Mouse (Mus musculus): ENCODE data around the gene Fcer1g.

Gene Fcer1g

GRCm38 (mm10) chr1:171265971-171266744 lies 32.0 kb upstream of the Fcer1g start:
- no peak for DNase-seq (ENCODE audit: low spot score)

DNA sequence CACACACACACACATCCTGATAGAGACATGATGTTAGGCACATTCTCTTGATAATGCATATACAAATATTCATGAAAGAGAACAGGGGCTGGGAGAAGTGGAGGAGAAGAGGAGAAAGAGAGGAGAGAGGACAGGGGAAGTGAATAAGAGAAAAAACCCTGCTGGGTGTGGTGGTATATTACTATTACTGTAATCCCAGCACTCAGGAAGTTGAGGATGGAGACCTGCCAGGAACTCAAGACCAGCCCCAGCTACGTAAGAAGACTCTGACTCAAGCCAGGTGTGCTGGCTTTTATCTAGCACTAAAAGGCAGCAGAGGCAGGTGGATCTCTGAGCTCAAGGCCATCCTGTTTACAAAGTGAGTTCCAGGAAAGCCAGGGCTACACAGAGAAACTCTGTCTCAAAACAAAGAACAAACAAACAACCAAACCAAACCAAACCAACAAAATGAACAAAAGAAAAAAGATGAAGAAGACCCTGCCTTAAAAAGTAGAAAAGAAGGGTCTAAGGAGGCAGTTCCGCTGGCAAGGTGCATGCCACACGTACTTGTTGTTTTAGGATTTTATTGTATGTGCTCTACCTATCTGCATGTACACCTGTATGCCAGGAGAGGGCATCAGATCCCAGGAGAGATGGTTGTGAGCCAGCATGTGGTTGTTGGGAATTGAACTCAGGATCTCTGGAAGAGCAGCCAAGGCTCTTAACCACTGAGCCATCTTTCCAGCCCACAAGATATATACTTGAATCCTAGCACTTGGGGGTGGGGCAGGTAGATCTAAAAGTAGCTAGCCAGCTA lies 29.7 kb upstream of the Fcer1g start:
- DNase-seq (ENCODE audit: low spot score): no peak

DNA sequence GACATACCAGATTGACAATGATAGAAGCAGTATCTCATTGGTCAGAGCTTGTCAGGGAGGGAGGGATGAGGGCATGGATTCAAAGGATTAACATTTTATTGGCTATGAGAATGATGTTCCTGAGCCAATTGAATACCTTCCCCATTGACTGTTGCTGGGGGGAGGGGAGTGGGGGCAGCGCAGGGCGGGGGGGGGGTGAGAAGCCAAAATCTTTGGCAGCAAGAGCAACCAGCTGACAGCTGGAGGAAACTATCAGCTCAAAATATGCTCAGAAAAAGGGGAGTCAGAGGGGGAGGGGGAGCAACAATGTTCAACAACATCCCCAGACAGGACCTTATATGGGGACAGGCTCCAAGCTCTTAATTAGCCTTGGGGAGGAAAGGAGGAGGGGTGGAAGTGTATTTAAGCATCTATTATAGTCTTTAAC lies 29.0 kb upstream of the Fcer1g start:
- DNase-seq (ENCODE audit: low spot score): no peak

DNA sequence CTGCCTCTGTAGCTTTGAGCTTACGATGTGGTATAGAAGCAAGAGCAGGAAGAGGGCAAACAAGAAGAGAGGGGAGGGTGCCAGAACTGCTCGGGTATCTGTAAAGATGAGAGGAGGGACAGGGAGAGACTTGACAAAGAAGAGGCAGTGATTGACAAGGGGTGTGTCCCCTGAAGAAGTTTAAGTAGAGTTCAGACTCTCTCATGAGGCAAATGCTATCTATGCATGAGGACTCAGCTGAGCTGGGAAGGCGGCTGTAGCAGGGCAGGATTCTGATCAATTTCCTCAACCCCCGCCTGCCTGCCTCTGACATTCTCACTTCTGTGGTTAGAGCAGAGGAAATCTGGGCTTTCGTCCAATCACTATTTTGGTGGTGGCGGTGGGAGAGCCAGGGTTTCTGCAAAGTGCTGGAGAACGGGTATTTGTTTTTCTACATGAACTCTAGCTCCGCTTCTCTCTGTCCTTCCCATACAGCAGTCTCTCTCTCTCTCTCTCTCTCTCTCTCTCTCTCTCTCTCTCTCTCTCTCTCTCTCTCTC lies 28.5 kb upstream of the Fcer1g start:
- DNase-seq (ENCODE audit: low spot score): peak; percentile 72

- DNase-seq (ENCODE audit: low spot score): no peak
These were observed 26.2 kb upstream of the Fcer1g start for GRCm38 (mm10) chr1:171260316-171260715.

DNA sequence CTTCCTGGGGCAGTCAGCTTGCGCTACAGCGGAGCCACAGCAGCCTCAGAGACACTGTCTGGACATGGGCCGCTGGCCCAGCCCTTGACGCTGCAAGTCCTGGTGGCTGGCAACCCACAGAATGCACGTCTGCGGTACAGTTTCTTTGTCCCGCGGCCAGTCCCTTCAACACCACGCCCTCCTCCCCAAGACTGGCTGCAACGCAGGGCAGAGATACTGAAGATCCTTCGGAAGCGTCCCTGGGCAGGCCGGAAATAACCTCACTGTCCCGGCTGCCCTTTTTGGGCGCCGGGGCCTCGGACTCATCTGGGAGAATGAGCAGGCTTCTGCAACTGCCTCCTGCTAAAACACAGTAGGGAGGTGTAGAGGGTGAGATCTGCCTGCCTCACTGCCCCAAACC lies 24.8 kb upstream of the Fcer1g start:
- DNase-seq (ENCODE audit: low spot score): no peak

- no peak for DNase-seq (ENCODE audit: low spot score)
These were observed 23.6 kb upstream of the Fcer1g start for GRCm38 (mm10) chr1:171257781-171258180.

GRCm38 (mm10) chr1:171256937-171257548 lies 22.9 kb upstream of the Fcer1g start:
- no peak for DNase-seq (ENCODE audit: low spot score)

DNA sequence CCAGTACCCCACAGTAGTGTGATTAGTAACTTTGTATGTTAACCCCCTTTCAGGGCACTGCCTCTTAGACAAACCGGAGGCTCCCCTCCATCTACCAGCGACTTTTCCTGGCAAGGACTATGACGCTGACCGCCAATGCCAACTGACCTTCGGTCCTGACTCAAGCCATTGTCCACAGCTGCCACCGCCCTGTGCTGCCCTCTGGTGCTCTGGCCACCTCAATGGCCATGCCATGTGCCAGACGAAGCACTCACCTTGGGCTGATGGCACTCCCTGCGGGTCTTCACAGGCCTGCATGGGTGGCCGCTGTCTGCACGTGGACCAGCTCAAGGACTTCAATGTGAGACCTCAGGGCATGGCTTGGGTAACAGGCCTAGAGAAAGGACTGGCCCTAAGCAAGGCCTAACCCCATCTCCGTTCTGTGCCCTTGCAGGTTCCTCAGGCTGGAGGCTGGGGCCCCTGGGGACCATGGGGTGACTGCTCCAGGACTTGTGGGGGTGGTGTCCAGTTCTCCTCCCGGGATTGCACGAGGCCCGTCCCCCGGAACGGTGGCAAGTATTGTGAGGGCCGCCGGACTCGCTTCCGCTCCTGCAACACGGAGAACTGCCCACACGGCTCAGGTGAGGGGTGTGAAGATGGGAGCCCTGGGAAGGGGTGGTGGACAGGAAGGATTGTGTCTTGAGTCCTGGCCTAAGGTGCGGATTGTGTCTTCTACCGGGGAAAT lies 22.1 kb upstream of the Fcer1g start:
- no peak for DNase-seq (ENCODE audit: low spot score)

- no peak for DNase-seq (ENCODE audit: low spot score)
These were observed 18.2 kb upstream of the Fcer1g start for GRCm38 (mm10) chr1:171252415-171252814.

DNA sequence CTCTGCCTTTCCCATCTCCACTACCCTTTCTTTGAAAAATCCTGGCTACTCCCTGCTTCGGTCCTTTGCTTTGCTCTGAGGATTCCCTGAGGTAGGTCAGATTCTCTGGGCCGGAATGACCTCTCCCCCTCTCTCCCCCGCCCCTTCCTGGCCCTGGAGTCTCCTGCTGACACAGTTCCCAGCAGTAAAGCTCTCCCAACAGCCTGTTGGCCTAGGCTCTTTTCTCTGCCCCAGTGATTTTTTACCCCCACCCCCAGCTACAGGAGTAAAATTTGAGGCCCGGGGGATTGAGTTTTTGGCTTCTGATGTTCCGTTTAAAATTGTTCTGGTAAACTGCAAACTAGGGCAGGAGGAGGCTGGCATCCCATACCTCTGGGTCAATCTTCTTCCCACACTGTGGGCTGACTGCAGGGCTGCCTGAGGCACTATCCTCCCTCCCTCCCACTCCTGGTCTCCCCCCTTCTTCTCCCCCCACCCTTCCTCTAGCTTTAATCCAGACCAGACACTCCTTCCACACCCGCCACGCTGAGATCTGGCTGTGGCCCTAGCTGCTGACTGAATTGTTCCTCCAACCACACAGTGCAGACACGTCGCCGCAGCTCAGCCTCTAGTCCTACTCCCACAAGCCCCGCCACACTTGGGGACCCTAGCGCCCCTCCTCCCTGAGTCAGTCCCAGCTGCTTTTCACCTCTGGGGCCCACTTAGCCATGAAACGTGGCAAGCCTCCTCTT lies 17.6 kb upstream of the Fcer1g start:
- DNase-seq (ENCODE audit: low spot score): no peak

DNA sequence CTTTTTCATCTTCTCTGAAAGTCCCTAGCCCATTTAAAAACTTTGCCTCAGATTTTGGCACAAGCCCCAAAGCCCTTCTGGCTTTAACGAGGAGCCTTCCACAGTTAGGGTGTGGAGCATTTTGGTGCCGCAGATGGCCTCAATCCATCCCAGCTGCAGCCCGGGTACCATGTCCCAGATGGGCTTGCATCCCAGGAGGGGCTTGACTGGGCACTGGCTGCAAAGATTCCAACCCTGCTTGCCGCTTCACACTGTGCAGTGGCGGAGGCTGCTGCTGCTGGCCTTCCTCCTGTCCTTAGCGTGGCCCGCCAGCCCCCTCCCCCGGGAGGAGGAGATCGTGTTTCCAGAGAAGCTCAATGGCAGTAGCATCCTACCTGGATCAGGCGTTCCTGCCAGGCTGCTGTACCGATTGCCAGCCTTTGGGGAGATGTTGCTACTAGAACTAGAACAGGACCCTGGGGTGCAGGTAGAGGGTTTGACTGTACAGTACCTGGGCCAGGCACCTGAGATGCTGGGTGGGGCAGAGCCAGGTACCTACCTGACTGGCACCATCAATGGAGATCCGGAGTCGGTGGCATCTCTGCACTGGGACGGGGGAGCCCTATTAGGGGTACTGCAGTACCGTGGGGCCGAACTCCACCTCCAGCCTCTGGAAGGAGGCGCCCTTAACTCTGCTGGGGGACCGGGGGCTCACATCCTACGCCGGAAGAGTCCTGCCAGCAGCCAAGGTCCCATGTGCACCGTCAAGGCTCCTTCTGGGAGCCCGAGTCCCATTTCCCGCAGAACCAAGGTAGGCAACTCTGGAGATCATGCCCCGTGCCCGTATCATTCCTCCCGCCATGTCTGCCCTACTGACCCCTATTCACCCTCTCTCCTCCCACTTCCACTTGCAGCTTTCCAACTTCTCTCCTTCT lies 16.8 kb upstream of the Fcer1g start, which contains the start of gene Ndufs2:
TSS of gene Ndufs2 (minus strand) at position 709 of the 914 bp plus-strand sequence.
- no peak for DNase-seq (ENCODE audit: low spot score)

- no peak for DNase-seq (ENCODE audit: low spot score)
These were observed 15.9 kb upstream of the Fcer1g start, which contains the start of gene Adamts4 for GRCm38 (mm10) chr1:171249913-171250600. Gene Adamts4 (plus strand): TSS chr1:171250421.

- DNase-seq (ENCODE audit: low spot score): no peak
These were observed 14.4 kb upstream of the Fcer1g start for GRCm38 (mm10) chr1:171248386-171249226.

GRCm38 (mm10) chr1:171247916-171248315 lies 13.8 kb upstream of the Fcer1g start:
- DNase-seq (ENCODE audit: low spot score): no peak

DNA sequence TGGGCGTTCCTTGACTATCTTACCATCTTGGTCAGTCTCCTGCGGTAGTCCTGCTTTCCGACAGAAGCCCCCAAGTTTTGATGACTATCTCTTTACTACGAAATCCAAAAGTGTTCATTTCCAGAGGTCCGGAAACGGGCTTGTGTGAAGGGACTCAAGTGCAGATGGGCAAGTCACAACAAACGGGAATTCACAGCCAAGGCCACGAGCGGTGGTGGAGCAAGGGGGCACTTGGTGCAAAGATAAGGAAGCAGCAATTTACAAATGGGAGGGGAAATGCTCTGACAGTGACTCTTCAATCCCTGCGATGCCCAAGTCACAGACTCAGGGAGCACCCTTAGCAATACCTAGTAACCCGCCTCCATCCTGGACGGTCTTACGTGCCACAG lies 13.3 kb upstream of the Fcer1g start:
- DNase-seq (ENCODE audit: low spot score): no peak

DNA sequence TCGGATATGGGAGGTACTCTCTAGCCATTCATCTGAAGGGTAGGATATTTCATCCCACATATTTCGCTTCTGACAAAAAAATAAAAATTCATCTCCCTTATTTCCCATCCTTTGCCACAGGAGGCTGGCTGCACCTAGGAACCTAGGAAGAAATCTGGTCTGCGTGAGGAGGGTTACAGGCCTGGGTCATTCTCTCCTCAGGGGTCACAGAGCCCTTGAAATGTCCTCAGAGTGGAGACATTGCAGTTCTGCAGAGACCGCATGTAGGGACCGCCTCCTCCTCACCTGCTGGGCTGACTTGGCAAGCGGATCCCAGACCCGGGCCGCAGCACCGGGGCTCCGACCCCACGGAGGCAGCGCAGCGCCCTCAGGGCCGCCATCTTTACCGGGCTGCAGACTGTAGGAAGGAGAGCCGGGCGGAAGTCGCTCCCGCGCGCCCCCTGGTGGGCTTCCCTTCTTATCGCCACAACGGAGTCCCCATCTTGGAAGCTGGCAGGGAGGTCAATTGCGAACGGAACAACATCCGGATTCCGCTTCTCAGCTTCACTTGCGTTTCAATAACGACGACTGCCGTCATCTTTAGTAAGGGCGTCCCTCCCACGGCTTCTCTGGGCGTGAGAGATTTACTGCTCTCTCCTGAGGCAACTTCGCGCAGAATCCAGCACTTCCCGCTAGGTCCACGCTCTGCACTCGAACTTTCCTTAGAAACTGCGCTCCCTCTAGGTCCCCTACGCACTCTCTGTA lies 12.7 kb upstream of the Fcer1g start:
- DNase-seq (ENCODE audit: low spot score): peak; percentile 96

- no peak for DNase-seq (ENCODE audit: low spot score)
These were observed 11.2 kb upstream of the Fcer1g start for GRCm38 (mm10) chr1:171245353-171245752.

Data from ovary, postnatal 14 days (tissue).